Mouse (Mus musculus): ENCODE measurements at regions not wholly inside any gene's neighbourhood (a gene's known extent, or its start where the extent isn't known, plus 50 kb on each side); places are given as distances from the start of the nearest gene placed in this dataset.

- peak; percentile 22 for DNase-seq (ENCODE audit: low read depth, low spot score)
Measured at GRCm38 (mm10) chrX:122484756-122485424, 87.7 kb upstream of the Nap1l3 start.

All from brain, adult 2 months (tissue).